Mouse (Mus musculus): Measurements from ENCODE around the gene Bsn. TPM values are rescaled to one million over a fixed set of nuclear protein-coding genes. Genes with fewer than 3 reads are reported as not detected.
"Not testable (repeated sequence)": the region's sequence is repeated elsewhere in the genome, so short reads cannot be mapped to it uniquely, and the experiment has no call there.

The Bsn gene
- polyA plus RNA-seq, 1 experiment = 0.56 TPM

GRCm38 (mm10) chr9:108196920-108197677 lies 6.9 kb upstream of the Bsn start:
- Histone ChIP-seq H3K4me3 (no peak overlapping the region), H3K36me3 (ENCODE audit: control insufficient read depth, insufficient read depth) (no peaks in the 10 kb centered on the region), H3K79me2 (ENCODE audit: control insufficient read depth, insufficient read depth) (no peaks in the 10 kb centered on the region), H3K27me3 (ENCODE audit: control insufficient read depth, insufficient read depth, insufficient read length) (no peaks in the 10 kb centered on the region), H3ac (ENCODE audit: control insufficient read depth, insufficient read length) (no peak overlapping the region), H3K4me2 (ENCODE audit: low read depth) (no peak overlapping the region)
- no peak for TF ChIP-seq POLR2A (IDR thresholded peaks at IDR 0.05; ENCODE audit: insufficient read length, low read depth)
- TF ChIP-seq USF1 (IDR thresholded peaks at IDR 0.05; ENCODE audit: low read depth) = no peak
- no peak for TF ChIP-seq SRF (IDR thresholded peaks at IDR 0.05; ENCODE audit: control insufficient read depth, insufficient read length, low read depth)
- no peak for TF ChIP-seq MAX (IDR thresholded peaks at IDR 0.05; ENCODE audit: low read depth)
- no peak for TF ChIP-seq TCF3 (IDR thresholded peaks at IDR 0.05; ENCODE audit: insufficient read length, low read depth)
- TF ChIP-seq TCF12 (IDR thresholded peaks at IDR 0.05; ENCODE audit: insufficient read depth, poor library complexity, severe bottlenecking) = no peak
- TF ChIP-seq MYOG (IDR thresholded peaks at IDR 0.05; ENCODE audit: control insufficient read depth in 1 of 3, insufficient read depth in 1 of 3, insufficient read length in 2 of 3, low read depth in 2 of 3) = no peak
- TF ChIP-seq E2F4 (IDR thresholded peaks at IDR 0.05; ENCODE audit: insufficient read depth) = no peak
- no peak for TF ChIP-seq POLR2AphosphoS2 (IDR thresholded peaks at IDR 0.05; ENCODE audit: insufficient read length, low read depth)

GRCm38 (mm10) chr9:108196222-108196621 lies 6.0 kb upstream of the Bsn start:
- H3K4me3 ChIP-seq; H3K79me2 ChIP-seq (ENCODE audit: control insufficient read depth, insufficient read depth); H3ac ChIP-seq (ENCODE audit: control insufficient read depth, insufficient read length); H3K36me3 ChIP-seq (ENCODE audit: control insufficient read depth, insufficient read depth); H3K4me2 ChIP-seq (ENCODE audit: low read depth); H3K27me3 ChIP-seq (ENCODE audit: control insufficient read depth, insufficient read depth, insufficient read length): not testable (repeated sequence)

GRCm38 (mm10) chr9:108189488-108189786 lies 747 bp downstream of the Bsn start:
- Histone ChIP-seq H3K4me3 (no peak overlapping the region), H3K4me2 (ENCODE audit: low read depth) (no peak overlapping the region), H3K36me3 (ENCODE audit: control insufficient read depth, insufficient read depth) (no peaks in the 10 kb centered on the region), H3K79me2 (ENCODE audit: control insufficient read depth, insufficient read depth) (no peaks in the 10 kb centered on the region), H3ac (ENCODE audit: control insufficient read depth, insufficient read length) (no peak overlapping the region), H3K27me3 (ENCODE audit: control insufficient read depth, insufficient read depth, insufficient read length) (peaks cover 46% of the 10 kb centered on the region)
- TF ChIP-seq TCF3 (IDR thresholded peaks at IDR 0.05; ENCODE audit: insufficient read length, low read depth) (no peak), POLR2AphosphoS2 (IDR thresholded peaks at IDR 0.05; ENCODE audit: insufficient read length, low read depth) (no peak), TCF12 (IDR thresholded peaks at IDR 0.05; ENCODE audit: insufficient read depth, poor library complexity, severe bottlenecking) (no peak), MYOD1 (IDR thresholded peaks at IDR 0.05; ENCODE audit: control insufficient read depth in 1 of 3, insufficient read length in 2 of 3, low read depth in 2 of 3) (no peak), SRF (IDR thresholded peaks at IDR 0.05; ENCODE audit: control insufficient read depth, insufficient read length, low read depth) (no peak), MYOG (IDR thresholded peaks at IDR 0.05; ENCODE audit: control insufficient read depth in 1 of 3, insufficient read depth in 1 of 3, insufficient read length in 2 of 3, low read depth in 2 of 3) (no peak), MAX (IDR thresholded peaks at IDR 0.05; ENCODE audit: low read depth) (no peak), CEBPB (IDR thresholded peaks at IDR 0.05; ENCODE audit: insufficient read depth, poor library complexity, severe bottlenecking) (no peak), POLR2A (IDR thresholded peaks at IDR 0.05; ENCODE audit: insufficient read length, low read depth) (no peak), E2F4 (IDR thresholded peaks at IDR 0.05; ENCODE audit: insufficient read depth) (no peak), REST (IDR thresholded peaks at IDR 0.05; ENCODE audit: insufficient read depth, insufficient read length) (no peak)

- H3K27me3 ChIP-seq (ENCODE audit: control insufficient read depth, insufficient read depth, insufficient read length) = peaks cover 46% of the 10 kb centered on the region
- H3K4me2 ChIP-seq (ENCODE audit: low read depth) = no peak overlapping the region
- TF ChIP-seq CEBPB (IDR thresholded peaks at IDR 0.05; ENCODE audit: insufficient read depth, poor library complexity, severe bottlenecking) = no peak
- no peak for TF ChIP-seq TCF3 (IDR thresholded peaks at IDR 0.05; ENCODE audit: insufficient read length, low read depth)
- no peak for TF ChIP-seq MAX (IDR thresholded peaks at IDR 0.05; ENCODE audit: low read depth)
- H3ac ChIP-seq (ENCODE audit: control insufficient read depth, insufficient read length) = no peak overlapping the region
- H3K36me3 ChIP-seq (ENCODE audit: control insufficient read depth, insufficient read depth) = no peaks in the 10 kb centered on the region
- H3K4me3 ChIP-seq = no peak overlapping the region
- no peaks in the 10 kb centered on the region for H3K79me2 ChIP-seq (ENCODE audit: control insufficient read depth, insufficient read depth)
Measured at GRCm38 (mm10) chr9:108189023-108189422, 1.2 kb downstream of the Bsn start.

- Histone ChIP-seq H3K4me2 (ENCODE audit: low read depth) (no peak overlapping the region), H3K36me3 (ENCODE audit: control insufficient read depth, insufficient read depth) (no peaks in the 10 kb centered on the region), H3K79me2 (ENCODE audit: control insufficient read depth, insufficient read depth) (no peaks in the 10 kb centered on the region), H3ac (ENCODE audit: control insufficient read depth, insufficient read length) (no peak overlapping the region), H3K4me3 (no peak overlapping the region), H3K27me3 (ENCODE audit: control insufficient read depth, insufficient read depth, insufficient read length) (peaks cover 46% of the 10 kb centered on the region)
- no peak for TF ChIP-seq SRF (IDR thresholded peaks at IDR 0.05; ENCODE audit: control insufficient read depth, insufficient read length, low read depth)
- no peak for TF ChIP-seq MYOD1 (IDR thresholded peaks at IDR 0.05; ENCODE audit: control insufficient read depth in 1 of 3, insufficient read length in 2 of 3, low read depth in 2 of 3)
- no peak for TF ChIP-seq E2F4 (IDR thresholded peaks at IDR 0.05; ENCODE audit: insufficient read depth)
- TF ChIP-seq POLR2AphosphoS2 (IDR thresholded peaks at IDR 0.05; ENCODE audit: insufficient read length, low read depth) = no peak
- TF ChIP-seq REST (IDR thresholded peaks at IDR 0.05; ENCODE audit: insufficient read depth, insufficient read length) = no peak
- TF ChIP-seq USF1 (IDR thresholded peaks at IDR 0.05; ENCODE audit: low read depth) = no peak
- TF ChIP-seq MAX (IDR thresholded peaks at IDR 0.05; ENCODE audit: low read depth) = no peak
- no peak for TF ChIP-seq POLR2A (IDR thresholded peaks at IDR 0.05; ENCODE audit: insufficient read length, low read depth)
- TF ChIP-seq MYOG (IDR thresholded peaks at IDR 0.05; ENCODE audit: control insufficient read depth in 1 of 3, insufficient read depth in 1 of 3, insufficient read length in 2 of 3, low read depth in 2 of 3) = no peak
- no peak for TF ChIP-seq CEBPB (IDR thresholded peaks at IDR 0.05; ENCODE audit: insufficient read depth, poor library complexity, severe bottlenecking)
- TF ChIP-seq TCF12 (IDR thresholded peaks at IDR 0.05; ENCODE audit: insufficient read depth, poor library complexity, severe bottlenecking) = no peak
- TF ChIP-seq TCF3 (IDR thresholded peaks at IDR 0.05; ENCODE audit: insufficient read length, low read depth) = no peak
Measured at GRCm38 (mm10) chr9:108188511-108188910, 1.7 kb downstream of the Bsn start.
